Mouse (Mus musculus) stomach, postnatal 0 days (tissue): ENCODE data around the gene Lyrm7.

Experiments used
- CTCF ChIP-seq: IDR thresholded peaks from 2 replicates; pipeline ENCODE4 v1.5.1; 2016; ENCODE audit warnings: antibody characterized with exemption, low read depth, mild to moderate bottlenecking, moderate library complexity
- EP300 ChIP-seq: optimal IDR thresholded peaks from 2 replicates; pipeline ENCODE3; 2016; ENCODE audit warnings: antibody characterized with exemption

GRCm38 (mm10) chr11:54787488-54788474, 72.9 kb downstream of the Lyrm7 start, which contains the start of gene Cdc42se2:
- peak; percentile 39 for TF ChIP-seq CTCF
- no peak for TF ChIP-seq EP300
